Mouse (Mus musculus): ENCODE data around the gene Coro1b. TPM values are rescaled to one million over a fixed set of nuclear protein-coding genes. Genes with fewer than 3 reads are reported as not detected.

Gene Coro1b
- polyA plus RNA-seq, 1 experiment, result 240 TPM

- 63% methylated on average over 18 of the region's 18 CpGs for WGBS
- TF ChIP-seq CTCF (IDR thresholded peaks at IDR 0.05; ENCODE audit: borderline replicate concordance, insufficient read depth, low read depth, low read length) (no peak), POLR2A (IDR thresholded peaks at IDR 0.05; ENCODE audit: borderline replicate concordance, insufficient read depth, low read length) (no peak)
- H3K27me3 ChIP-seq (ENCODE audit: control insufficient read depth, insufficient read depth, low read length), result no peaks in the 10 kb centered on the region
- peak; percentile 43 to 56 for DNase-seq
- peaks cover 34% of the 10 kb centered on the region for H3K4me1 ChIP-seq (ENCODE audit: control insufficient read depth, insufficient read depth, low read length)
- H3K27ac ChIP-seq (ENCODE audit: insufficient read depth, low read length), result peak overlapping the region; percentile 83
- peak overlapping the region; percentile 72 for H3K4me3 ChIP-seq (replicated peaks; ENCODE audit: insufficient read depth, low read depth, low read length)
Measured at GRCm38 (mm10) chr19:4103294-4103693, 45.1 kb upstream of the Coro1b start.

- DNase-seq, result no peak
- Histone ChIP-seq H3K27me3 (ENCODE audit: control insufficient read depth, insufficient read depth, low read length) (no peaks in the 10 kb centered on the region), H3K27ac (ENCODE audit: insufficient read depth, low read length) (peak overlapping the region; percentile 83; the same call in 1 of the 2 replicates), H3K4me3 (replicated peaks; ENCODE audit: insufficient read depth, low read depth, low read length) (no peak overlapping the region), H3K4me1 (ENCODE audit: control insufficient read depth, insufficient read depth, low read length) (peaks cover 31% of the 10 kb centered on the region)
- no peak for TF ChIP-seq POLR2A (IDR thresholded peaks at IDR 0.05; ENCODE audit: borderline replicate concordance, insufficient read depth, low read length)
- WGBS, result 65% methylated on average over 3 of the region's 3 CpGs
Measured at GRCm38 (mm10) chr19:4103792-4104191, 44.6 kb upstream of the Coro1b start.

GRCm38 (mm10) chr19:4104675-4105194 is 43.7 kb upstream of the Coro1b start:
- DNase-seq, result no peak
- Histone ChIP-seq H3K27me3 (ENCODE audit: control insufficient read depth, insufficient read depth, low read length) (no peaks in the 10 kb centered on the region), H3K27ac (ENCODE audit: insufficient read depth, low read length) (no peak overlapping the region), H3K4me3 (replicated peaks; ENCODE audit: insufficient read depth, low read depth, low read length) (no peak overlapping the region), H3K4me1 (ENCODE audit: control insufficient read depth, insufficient read depth, low read length) (peaks cover 26% of the 10 kb centered on the region)
- WGBS, result 81% methylated on average over 16 of the region's 16 CpGs
- no peak for TF ChIP-seq CTCF (IDR thresholded peaks at IDR 0.05; ENCODE audit: borderline replicate concordance, insufficient read depth, low read depth, low read length)
- no peak for TF ChIP-seq POLR2A (IDR thresholded peaks at IDR 0.05; ENCODE audit: borderline replicate concordance, insufficient read depth, low read length)

- DNase-seq, result no peak
- H3K27ac ChIP-seq (ENCODE audit: insufficient read depth, low read length), result no peak overlapping the region
- 85% methylated on average over 14 of the region's 14 CpGs for WGBS
- H3K4me1 ChIP-seq (ENCODE audit: control insufficient read depth, insufficient read depth, low read length), result peaks cover 35% of the 10 kb centered on the region
- no peaks in the 10 kb centered on the region for H3K27me3 ChIP-seq (ENCODE audit: control insufficient read depth, insufficient read depth, low read length)
- no peak overlapping the region for H3K4me3 ChIP-seq (replicated peaks; ENCODE audit: insufficient read depth, low read depth, low read length)
- TF ChIP-seq POLR2A (IDR thresholded peaks at IDR 0.05; ENCODE audit: borderline replicate concordance, insufficient read depth, low read length) (no peak), CTCF (IDR thresholded peaks at IDR 0.05; ENCODE audit: borderline replicate concordance, insufficient read depth, low read depth, low read length) (no peak)
Measured at GRCm38 (mm10) chr19:4106654-4107053, 41.8 kb upstream of the Coro1b start.

- no peak for DNase-seq
- H3K27me3 ChIP-seq (ENCODE audit: control insufficient read depth, insufficient read depth, low read length), result no peaks in the 10 kb centered on the region
- WGBS, result 53% methylated on average over 9 of the region's 9 CpGs
Measured at GRCm38 (mm10) chr19:4108535-4108934, 39.9 kb upstream of the Coro1b start.

GRCm38 (mm10) chr19:4112063-4112960 is 36.1 kb upstream of the Coro1b start:
- Histone ChIP-seq H3K27ac (ENCODE audit: insufficient read depth, low read length) (peak overlapping the region; percentile 82), H3K27me3 (ENCODE audit: control insufficient read depth, insufficient read depth, low read length) (no peaks in the 10 kb centered on the region), H3K4me3 (replicated peaks; ENCODE audit: insufficient read depth, low read depth, low read length) (no peak overlapping the region), H3K4me1 (ENCODE audit: control insufficient read depth, insufficient read depth, low read length) (peaks cover 51% of the 10 kb centered on the region)
- DNase-seq, result no peak
- WGBS, result 83% methylated on average over 26 of the region's 26 CpGs
- TF ChIP-seq CTCF (IDR thresholded peaks at IDR 0.05; ENCODE audit: borderline replicate concordance, insufficient read depth, low read depth, low read length) (no peak), POLR2A (IDR thresholded peaks at IDR 0.05; ENCODE audit: borderline replicate concordance, insufficient read depth, low read length) (no peak)

More at GRCm38 (mm10) chr19:4108535-4108934, 39.9 kb upstream of the Coro1b start:
- Histone ChIP-seq H3K27ac (ENCODE audit: insufficient read depth, low read length) (no peak overlapping the region), H3K4me1 (ENCODE audit: control insufficient read depth, insufficient read depth, low read length) (peaks cover 40% of the 10 kb centered on the region), H3K4me3 (replicated peaks; ENCODE audit: insufficient read depth, low read depth, low read length) (no peak overlapping the region)
- TF ChIP-seq POLR2A (IDR thresholded peaks at IDR 0.05; ENCODE audit: borderline replicate concordance, insufficient read depth, low read length), result no peak
- no peak for TF ChIP-seq CTCF (IDR thresholded peaks at IDR 0.05; ENCODE audit: borderline replicate concordance, insufficient read depth, low read depth, low read length)

- TF ChIP-seq POLR2A (IDR thresholded peaks at IDR 0.05; ENCODE audit: borderline replicate concordance, insufficient read depth, low read length) (no peak; the same call in 1 of the 2 replicates), CTCF (IDR thresholded peaks at IDR 0.05; ENCODE audit: borderline replicate concordance, insufficient read depth, low read depth, low read length) (no peak)
- no peak overlapping the region for H3K4me3 ChIP-seq (replicated peaks; ENCODE audit: insufficient read depth, low read depth, low read length)
- 6% methylated on average over 13 of the region's 13 CpGs for WGBS
- peak; percentile 97 to 99 for DNase-seq
- peak overlapping the region; percentile 82 for H3K27ac ChIP-seq (ENCODE audit: insufficient read depth, low read length)
- no peaks in the 10 kb centered on the region for H3K27me3 ChIP-seq (ENCODE audit: control insufficient read depth, insufficient read depth, low read length)
- H3K4me1 ChIP-seq (ENCODE audit: control insufficient read depth, insufficient read depth, low read length), result peaks cover 51% of the 10 kb centered on the region
Measured at GRCm38 (mm10) chr19:4113186-4113805, 35.1 kb upstream of the Coro1b start.

Measured in cerebellum, adult 2 months (tissue).